Mouse (Mus musculus): Measurements from ENCODE around the gene Itm2b.

DNA sequence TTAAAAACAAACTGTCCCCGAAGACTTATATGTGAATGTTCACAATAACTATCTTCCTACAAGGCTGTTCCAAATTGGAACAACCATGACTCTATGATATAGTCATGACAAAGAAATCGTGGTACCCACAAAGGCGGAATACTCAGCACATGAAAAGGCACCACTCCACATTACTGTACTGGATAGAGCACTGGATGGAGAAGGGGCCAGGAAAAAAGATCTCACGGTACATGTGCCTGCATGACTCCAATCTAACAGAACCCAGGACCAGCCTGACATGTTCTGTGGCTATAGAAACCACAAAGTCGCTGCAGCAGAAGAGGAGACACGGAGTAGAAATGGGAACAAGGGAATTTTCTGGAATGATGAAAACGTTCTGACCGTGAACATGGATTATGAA lies 30.4 kb downstream of the Itm2b start:
- no peak for TF ChIP-seq CHD1 (IDR thresholded peaks at IDR 0.05; ENCODE audit: low read depth, low read length)
- no peak for TF ChIP-seq ZC3H11A (IDR thresholded peaks at IDR 0.05; ENCODE audit: low read depth, low read length)
- no peak for TF ChIP-seq ZKSCAN1 (IDR thresholded peaks at IDR 0.05; ENCODE audit: borderline replicate concordance, low read depth, low read length)
- no peak for TF ChIP-seq CHD2 (IDR thresholded peaks at IDR 0.05; ENCODE audit: low read length)
- no peak for TF ChIP-seq NRF1 (IDR thresholded peaks at IDR 0.05; ENCODE audit: low read depth, low read length)

Data from CH12.LX (cell line).